Mouse (Mus musculus) intestine, postnatal 0 days (tissue): ENCODE data around the gene Trp53rkb. TPM values are rescaled to one million over a fixed set of nuclear protein-coding genes. Genes with fewer than 3 reads are reported as not detected.
"Not testable (repeated sequence)": the region's sequence is repeated elsewhere in the genome, so short reads cannot be mapped to it uniquely, and the experiment has no call there.

Experiments used
- ATAC-seq: fragments of 200-750 bp; cut with Nextera tagmentation; 2 replicates; pipeline ENCODE4 v1.8.0; 2017; ENCODE audit warnings: mild to moderate bottlenecking, moderate TSS enrichment, moderate library complexity
- H3K27ac ChIP-seq: fragments of 300-500 bp; sonication (generic); 2 replicates; pipeline ENCODE4 v1.5.1; 2014; ENCODE audit warnings: mild to moderate bottlenecking, low read depth, low read length, moderate library complexity
- H3K27me3 ChIP-seq: fragments of 300-500 bp; sonication (generic); replicated peaks from 2 replicates; pipeline ENCODE4 v1.6.1; 2014; ENCODE audit warnings: low read length, mixed read lengths; ENCODE audit not compliant: control insufficient read depth, insufficient read depth
- H3K36me3 ChIP-seq: fragments of 300-500 bp; sonication (generic); 2 replicates; pipeline ENCODE4 v1.6.1; 2014; ENCODE audit warnings: mild to moderate bottlenecking, moderate library complexity; ENCODE audit not compliant: control insufficient read depth, insufficient read depth
- H3K4me1 ChIP-seq: fragments of 300-500 bp; sonication (generic); replicated peaks from 2 replicates; pipeline ENCODE4 v1.6.1; 2014; ENCODE audit warnings: antibody characterized with exemption, low read length, mixed read lengths; ENCODE audit not compliant: control insufficient read depth, insufficient read depth
- H3K4me2 ChIP-seq: fragments of 300-500 bp; sonication (generic); replicated peaks from 2 replicates; pipeline ENCODE4 v1.6.1; 2014; ENCODE audit warnings: low read depth, mild to moderate bottlenecking, moderate library complexity
- H3K4me3 ChIP-seq: fragments of 300-500 bp; sonication (generic); 2 replicates; pipeline ENCODE4 v1.5.1; 2014; ENCODE audit warnings: low read depth, low read length
- H3K9ac ChIP-seq: fragments of 300-500 bp; sonication (generic); 2 replicates; pipeline ENCODE4 v1.6.1; 2014; ENCODE audit warnings: mild to moderate bottlenecking, low read depth, low read length
- H3K9me3 ChIP-seq: fragments of 300-500 bp; sonication (generic); 2 replicates; pipeline ENCODE4 v1.6.1; 2016; ENCODE audit warnings: mixed run types; ENCODE audit not compliant: control insufficient read depth
- CTCF ChIP-seq: sonication (generic); IDR thresholded peaks from 2 replicates; pipeline ENCODE4 v1.5.1; 2016; ENCODE audit warnings: low read depth, mild to moderate bottlenecking, control low read depth, antibody characterized with exemption, moderate library complexity
- WGBS: fragments of 180-500 bp; shearing (Covaris S2); extraction: QIAGEN DNeasy Blood & Tissue Kit; methylation state at CpG from one replicate; pipeline ENCODE4 v1.1.7; 2014; 5-methylcytosine and 5-hydroxymethylcytosine counted together
- polyA plus RNA-seq: library from polyadenylated mRNA; unstranded; fragments of >200 nt; fragmentation: Nextera tagmentation; extraction: Ambion mirVana; gene quantifications from 2 replicates; pipeline ENCODE4 v1.2.1, GENCODE M21; 2015

The Trp53rkb gene
- polyA plus RNA-seq, 1 experiment from 2014 or later: 3.7 TPM

GRCm38 (mm10) chr2:166786353-166787004, 5.9 kb upstream of the Trp53rkb start:
- Histone ChIP-seq H3K36me3 (no peaks in the 10 kb centered on the region), H3K4me3 (peak overlapping the region; percentile 68), H3K27me3 (no peaks in the 10 kb centered on the region), H3K9ac (peak overlapping the region; percentile 47), H3K4me1 (no peaks in the 10 kb centered on the region), H3K27ac (no peak overlapping the region; the same call in 1 of the 2 replicates), H3K4me2 (peak overlapping the region; percentile 94), H3K9me3 (no peaks in the 10 kb centered on the region)
- TF ChIP-seq CTCF: no peak
- under 1% methylated on average over 35 of the region's 35 CpGs for WGBS
- peak; percentile 77 for ATAC-seq

GRCm38 (mm10) chr2:166791738-166792137, 593 bp upstream of the Trp53rkb start:
- Histone ChIP-seq H3K4me3 (no peak overlapping the region), H3K36me3 (peaks cover 10% of the 10 kb centered on the region), H3K9ac (no peak overlapping the region), H3K4me2 (no peak overlapping the region), H3K27ac (no peak overlapping the region), H3K27me3 (no peaks in the 10 kb centered on the region), H3K4me1 (no peaks in the 10 kb centered on the region; the same call in 1 of the 2 replicates), H3K9me3 (no peaks in the 10 kb centered on the region)
- 80% methylated on average over 5 of the region's 5 CpGs for WGBS
- no peak for ATAC-seq
- TF ChIP-seq CTCF: peak; percentile 61

DNA sequence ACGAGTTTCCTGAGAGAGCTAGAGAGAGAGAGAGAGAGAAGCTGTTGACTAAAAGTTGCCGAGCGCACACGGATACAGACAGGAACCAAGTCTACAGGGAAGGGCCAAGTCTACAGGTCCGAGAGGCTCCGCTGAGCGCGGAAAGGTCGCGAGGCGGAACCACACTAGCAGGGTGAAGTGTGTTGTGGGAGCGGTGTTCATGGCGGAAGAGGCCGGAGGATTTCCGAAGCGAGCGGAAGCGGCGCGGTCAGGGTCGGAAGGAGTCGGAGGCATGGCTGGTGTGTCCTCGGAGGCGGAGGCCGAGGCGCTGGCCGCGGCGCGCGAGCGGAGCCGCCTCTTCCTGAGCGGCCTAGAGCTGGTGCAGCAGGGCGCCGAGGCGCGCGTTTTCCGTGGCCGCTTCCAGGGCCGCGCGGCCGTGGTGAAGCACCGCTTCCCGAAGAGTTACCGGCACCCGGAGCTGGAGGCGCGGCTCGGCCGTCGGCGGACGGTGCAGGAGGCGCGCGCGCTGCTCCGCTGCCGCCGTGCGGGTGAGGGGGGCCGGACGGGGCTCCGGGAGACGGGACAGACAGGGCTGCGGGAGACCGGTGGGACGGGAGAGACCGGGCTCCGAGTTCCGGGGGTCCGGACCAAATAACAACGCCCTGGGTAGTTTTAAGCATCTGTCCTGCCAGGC, 1.3 kb downstream of the Trp53rkb start:
- Histone ChIP-seq H3K4me3 (peak overlapping the region; percentile 74), H3K9ac (peak overlapping the region; percentile 66), H3K4me2 (peak overlapping the region; percentile 86), H3K27ac (peak overlapping the region; percentile 15), H3K36me3 (peaks cover 23% of the 10 kb centered on the region)
- under 1% methylated on average over 70 of the region's 76 CpGs for WGBS
- not testable (repeated sequence) for H3K9me3 ChIP-seq, H3K27me3 ChIP-seq, H3K4me1 ChIP-seq
- ATAC-seq: peak; percentile 85

DNA sequence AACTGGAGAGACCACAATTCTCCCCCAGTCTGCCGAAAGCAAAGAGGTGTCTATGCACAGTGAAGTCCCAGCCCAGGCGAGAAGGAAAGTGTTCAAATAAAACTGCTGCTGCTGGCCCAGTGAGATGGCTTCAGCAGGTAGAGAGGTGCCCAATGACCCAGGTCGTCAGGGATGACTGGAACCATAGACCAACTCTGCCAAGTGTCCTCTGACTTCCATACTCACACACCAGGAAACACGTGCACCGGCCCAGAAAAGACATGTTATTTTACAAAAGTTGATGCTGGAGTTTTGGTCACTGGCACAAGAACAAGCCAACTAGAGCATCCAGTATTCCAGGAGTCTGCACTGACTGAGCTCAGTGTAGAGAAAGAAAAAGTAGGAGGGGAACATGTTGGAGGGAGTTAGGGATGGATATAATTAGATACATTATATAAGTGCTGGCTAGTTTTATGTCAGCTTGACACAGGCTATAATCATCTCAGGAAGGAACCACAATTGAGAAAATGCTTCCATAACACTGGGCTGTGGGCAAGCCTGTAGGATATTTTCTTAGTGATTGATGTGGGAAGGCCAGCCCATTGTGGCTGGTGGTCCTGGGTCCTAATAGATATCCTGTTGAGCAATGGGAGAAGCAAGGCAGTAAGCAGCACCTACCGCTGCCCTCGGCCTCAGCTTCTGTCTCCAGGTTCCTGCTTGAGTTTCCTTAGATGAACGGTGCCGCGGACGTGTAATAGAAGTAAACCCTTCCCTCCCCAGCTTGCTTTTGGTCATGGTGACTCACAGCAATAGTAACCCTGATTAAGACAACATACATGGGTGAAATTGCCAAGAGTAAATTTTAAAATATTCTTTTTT, 7.5 kb downstream of the Trp53rkb start:
- Histone ChIP-seq H3K4me2 (no peak overlapping the region), H3K9ac (no peak overlapping the region), H3K4me3 (no peak overlapping the region), H3K36me3 (peaks cover 23% of the 10 kb centered on the region), H3K4me1 (no peaks in the 10 kb centered on the region), H3K27ac (no peak overlapping the region), H3K27me3 (no peaks in the 10 kb centered on the region), H3K9me3 (no peaks in the 10 kb centered on the region)
- TF ChIP-seq CTCF: no peak
- no peak for ATAC-seq
- 80% methylated on average over 11 of the region's 11 CpGs for WGBS

DNA sequence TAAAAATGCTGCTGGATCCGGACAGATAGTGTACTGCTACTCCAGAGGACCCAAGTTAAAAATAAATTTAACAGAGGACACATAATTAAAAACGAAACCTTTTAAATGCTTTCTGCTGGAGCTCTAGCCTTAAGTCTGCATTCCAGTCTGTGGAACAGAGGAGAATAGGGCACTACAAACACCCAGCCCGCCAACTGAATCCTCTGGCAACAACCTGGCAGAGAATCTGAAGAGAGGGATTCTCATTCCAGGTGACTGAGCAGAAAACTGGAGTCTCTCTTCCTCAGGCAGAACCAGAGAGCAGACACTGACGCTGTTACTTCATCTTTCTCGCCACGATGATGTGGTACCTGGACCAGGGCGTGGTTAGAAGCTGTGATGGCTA, 8.1 kb downstream of the Trp53rkb start:
- H3K4me3 ChIP-seq: no peak overlapping the region
- H3K4me2 ChIP-seq: no peak overlapping the region
- H3K27me3 ChIP-seq: no peaks in the 10 kb centered on the region
- H3K9me3 ChIP-seq: no peaks in the 10 kb centered on the region
- H3K36me3 ChIP-seq: peaks cover 23% of the 10 kb centered on the region
- 86% methylated on average over 7 of the region's 7 CpGs for WGBS
- H3K4me1 ChIP-seq: no peaks in the 10 kb centered on the region
- no peak overlapping the region for H3K9ac ChIP-seq
- no peak for TF ChIP-seq CTCF
- H3K27ac ChIP-seq: no peak overlapping the region
- no peak for ATAC-seq

GRCm38 (mm10) chr2:166801436-166801835, 9.1 kb downstream of the Trp53rkb start:
- H3K9ac ChIP-seq: no peak overlapping the region
- no peaks in the 10 kb centered on the region for H3K27me3 ChIP-seq
- H3K27ac ChIP-seq: no peak overlapping the region
- no peak for TF ChIP-seq CTCF
- no peak overlapping the region for H3K4me3 ChIP-seq
- ATAC-seq: no peak
- H3K4me1 ChIP-seq: no peaks in the 10 kb centered on the region
- H3K4me2 ChIP-seq: no peak overlapping the region
- H3K9me3 ChIP-seq: no peaks in the 10 kb centered on the region
- peaks cover 16% of the 10 kb centered on the region for H3K36me3 ChIP-seq
- WGBS: 71% methylated on average over 2 of the region's 2 CpGs
